Comparison of ENCODE assay signal across 14 mouse cellular contexts in genomic region chr11:35915546-35915945, GRCm38 (mm10).
DNase-seq lines count a peak whose midpoint lies in the region; ATAC-seq and TF ChIP-seq lines count a peak whose summit lies in the region.
"Had no signal": no experiment of that assay in that cellular context is flagged by ENCODE, and none has a peak within 500 bp of the region (broad histone marks: within the 10 kb centered on the region; RNA-seq: fewer than 3 reads in every experiment).

No protein-coding gene starts in this region.

- DNase-seq in forebrain, postnatal 0 days: no peak
- DNase-seq in forebrain, embryonic 14.5 days (ENCODE audit: low spot score): no peak
- peak; percentile 81 to 88 for DNase-seq in kidney, postnatal 36 days
- DNase-seq in left cerebral cortex, postnatal 25 days (ENCODE audit: low spot score in 2 of 2): no peak
- no peak for DNase-seq in thymus, adult 18-20 months
- no peak for DNase-seq in layer of hippocampus, adult 8-10 months (ENCODE audit: low spot score in 2 of 2)
- DNase-seq: B cell, adult 2 months; cerebellum, adult 9-11 months; heart, postnatal 4 days; thymus, postnatal 25 days had no signal

- no peak overlapping the region for H3K4me2 ChIP-seq in forebrain, postnatal 0 days (ENCODE audit: low read depth)
- no peak overlapping the region for H3K4me2 ChIP-seq in forebrain, embryonic 14.5 days (ENCODE audit: low read length)
- H3K4me2 ChIP-seq in midbrain, embryonic 15.5 days: no peak overlapping the region
- no peak overlapping the region for H3K4me2 ChIP-seq in midbrain, embryonic 13.5 days (replicated peaks)
- H3K4me2 ChIP-seq: embryonic facial prominence, embryonic 13.5 days had no signal

- H3K4me1 ChIP-seq in forebrain, postnatal 0 days (ENCODE audit: insufficient read depth): peaks cover 20% of the 10 kb centered on the region; the same call in 1 of the 2 replicates
- H3K4me1 ChIP-seq in forebrain, embryonic 14.5 days (ENCODE audit: control insufficient read depth, insufficient read depth, low read length): peaks cover 33% of the 10 kb centered on the region
- H3K4me1 ChIP-seq in midbrain, embryonic 15.5 days: peaks cover 12% of the 10 kb centered on the region
- H3K4me1 ChIP-seq in midbrain, embryonic 13.5 days (replicated peaks): peaks cover 26% of the 10 kb centered on the region

- 29% methylated on average over 8 of the region's 8 CpGs for WGBS in forebrain, postnatal 0 days
- 43% methylated on average over 8 of the region's 8 CpGs for WGBS in forebrain, embryonic 14.5 days
- WGBS in midbrain, embryonic 15.5 days: 41% methylated on average over 8 of the region's 8 CpGs
- WGBS in midbrain, embryonic 13.5 days: 39% methylated on average over 8 of the region's 8 CpGs

- no peak overlapping the region for H3K4me3 ChIP-seq in forebrain, postnatal 0 days (ENCODE audit: low read depth, low read length)
- H3K4me3 ChIP-seq in forebrain, embryonic 14.5 days (ENCODE audit: low read depth, low read length): no peak overlapping the region
- H3K4me3 ChIP-seq in midbrain, embryonic 15.5 days: no peak overlapping the region
- H3K4me3 ChIP-seq in midbrain, embryonic 13.5 days (replicated peaks): no peak overlapping the region
- H3K4me3 ChIP-seq: embryonic facial prominence, embryonic 13.5 days had no signal

- TF ChIP-seq CTCF in forebrain, postnatal 0 days (IDR thresholded peaks at IDR 0.05; ENCODE audit: low read depth): no peak

- H3K36me3 ChIP-seq in forebrain, postnatal 0 days (ENCODE audit: insufficient read depth): no peaks in the 10 kb centered on the region
- H3K36me3 ChIP-seq in forebrain, embryonic 14.5 days (ENCODE audit: control insufficient read depth, insufficient read depth, low read length): no peaks in the 10 kb centered on the region
- H3K36me3 ChIP-seq in midbrain, embryonic 15.5 days (replicated peaks): no peaks in the 10 kb centered on the region
- H3K36me3 ChIP-seq in midbrain, embryonic 13.5 days: no peaks in the 10 kb centered on the region; the same call in 1 of the 2 replicates
- H3K36me3 ChIP-seq: embryonic facial prominence, embryonic 13.5 days; G1E had no signal

- ATAC-seq in forebrain, postnatal 0 days: no peak
- no peak for ATAC-seq in forebrain, embryonic 14.5 days
- ATAC-seq in midbrain, embryonic 15.5 days (replicated peaks): peak; percentile 32; the same call in 1 of the 2 replicates
- no peak for ATAC-seq in midbrain, embryonic 13.5 days

- no peak overlapping the region for H3K9ac ChIP-seq in forebrain, postnatal 0 days
- H3K9ac ChIP-seq in forebrain, embryonic 14.5 days (ENCODE audit: low read length): no peak overlapping the region
- no peak overlapping the region for H3K9ac ChIP-seq in midbrain, embryonic 15.5 days
- H3K9ac ChIP-seq in midbrain, embryonic 13.5 days (replicated peaks): no peak overlapping the region
- H3K9ac ChIP-seq: embryonic facial prominence, embryonic 13.5 days had no signal

- no peaks in the 10 kb centered on the region for H3K27me3 ChIP-seq in forebrain, postnatal 0 days (ENCODE audit: insufficient read depth, low read length)
- H3K27me3 ChIP-seq in forebrain, embryonic 14.5 days (replicated peaks; ENCODE audit: control insufficient read depth, insufficient read depth, low read length): no peaks in the 10 kb centered on the region
- no peaks in the 10 kb centered on the region for H3K27me3 ChIP-seq in midbrain, embryonic 15.5 days (replicated peaks)
- no peaks in the 10 kb centered on the region for H3K27me3 ChIP-seq in midbrain, embryonic 13.5 days
- H3K27me3 ChIP-seq: embryonic facial prominence, embryonic 13.5 days had no signal

- intact Hi-C loops in left cerebral cortex, postnatal 25 days (cut with DNase I): loop anchor here (5.0 kb wide), 1 partner anchor 58 kb away; no protein-coding TSS in a partner anchor

- H3K27ac ChIP-seq in forebrain, postnatal 0 days (ENCODE audit: low read depth, low read length): peak overlapping the region; percentile 59
- no peak overlapping the region for H3K27ac ChIP-seq in forebrain, embryonic 14.5 days (ENCODE audit: low read depth, low read length)
- H3K27ac ChIP-seq in midbrain, embryonic 15.5 days: no peak overlapping the region
- no peak overlapping the region for H3K27ac ChIP-seq in midbrain, embryonic 13.5 days
- H3K27ac ChIP-seq: embryonic facial prominence, embryonic 13.5 days had no signal

- no peaks in the 10 kb centered on the region for H3K9me3 ChIP-seq in forebrain, postnatal 0 days (ENCODE audit: low read length)
- H3K9me3 ChIP-seq in forebrain, embryonic 14.5 days (replicated peaks; ENCODE audit: control insufficient read depth, low read length): peaks cover 3% of the 10 kb centered on the region; the same call in 1 of the 2 replicates
- no peaks in the 10 kb centered on the region for H3K9me3 ChIP-seq in midbrain, embryonic 15.5 days
- no peaks in the 10 kb centered on the region for H3K9me3 ChIP-seq in midbrain, embryonic 13.5 days
- H3K9me3 ChIP-seq: embryonic facial prominence, embryonic 13.5 days had no signal

Comparison
In these comparisons a context has a peak if more than half of its experiments do, and no peak if none do; other contexts are left out.
1. DNase-seq: peak in kidney, postnatal 36 days (2 of 2); none in forebrain, postnatal 0 days (single experiment), forebrain, embryonic 14.5 days (single experiment), left cerebral cortex, postnatal 25 days (0 of 2), thymus, adult 18-20 months (0 of 2) and layer of hippocampus, adult 8-10 months (0 of 2).